Mouse (Mus musculus) kidney, embryonic 14.5 days (tissue): ENCODE measurements around the gene Cdkl3. TPM values are rescaled to one million over a fixed set of nuclear protein-coding genes. Genes with fewer than 3 reads are reported as not detected.
A peak's percentile ranks its signal among the peaks of the same experiment; 100 is the strongest.

Experiments used
- ATAC-seq: fragments of 200-750 bp; cut with Nextera tagmentation; 2 replicates; pipeline ENCODE4 v1.8.0; 2017; ENCODE audit warnings: moderate number of reproducible peaks, mild to moderate bottlenecking, moderate TSS enrichment, moderate library complexity; ENCODE audit not compliant: low FRiP score, low TSS enrichment
- H3K27ac ChIP-seq: fragments of 300-500 bp; sonication (generic); 2 replicates; pipeline ENCODE4 v1.5.1; 2014; ENCODE audit warnings: low read depth, mild to moderate bottlenecking, low read length, moderate library complexity, mixed read lengths
- H3K27me3 ChIP-seq: fragments of 300-500 bp; sonication (generic); 2 replicates; pipeline ENCODE4 v1.6.1; 2014; ENCODE audit warnings: mild to moderate bottlenecking, low read length; ENCODE audit not compliant: control insufficient read depth, insufficient read depth
- H3K36me3 ChIP-seq: fragments of 300-500 bp; sonication (generic); 2 replicates; pipeline ENCODE4 v1.6.1; 2014; ENCODE audit warnings: low read length, mixed read lengths; ENCODE audit not compliant: control insufficient read depth, insufficient read depth
- H3K4me1 ChIP-seq: fragments of 300-500 bp; sonication (generic); 2 replicates; pipeline ENCODE4 v1.6.1; 2014; ENCODE audit warnings: low read length, mixed read lengths; ENCODE audit not compliant: control insufficient read depth, insufficient read depth
- H3K4me2 ChIP-seq: fragments of 300-500 bp; sonication (generic); replicated peaks from 2 replicates; pipeline ENCODE4 v1.6.1; 2014; ENCODE audit warnings: low read depth, mild to moderate bottlenecking, low read length
- H3K4me3 ChIP-seq: fragments of 300-500 bp; sonication (generic); 2 replicates; pipeline ENCODE4 v1.5.1; 2014; ENCODE audit warnings: mild to moderate bottlenecking, low read length
- H3K9ac ChIP-seq: fragments of 300-500 bp; sonication (generic); 2 replicates; pipeline ENCODE4 v1.6.1; 2014; ENCODE audit warnings: low read depth, mild to moderate bottlenecking, low read length, moderate library complexity
- H3K9me3 ChIP-seq: fragments of 300-500 bp; sonication (generic); 2 replicates; pipeline ENCODE4 v1.6.1; 2016; ENCODE audit warnings: low read length; ENCODE audit not compliant: control insufficient read depth
- WGBS: fragments of 180-500 bp; shearing (Covaris S2); extraction: QIAGEN DNeasy Blood & Tissue Kit; methylation state at CpG from one replicate; pipeline ENCODE4 v1.1.7; 2014; 5-methylcytosine and 5-hydroxymethylcytosine counted together
- polyA plus RNA-seq: library from polyadenylated mRNA; unstranded; fragments of >200 nt; fragmentation: Nextera tagmentation; extraction: Ambion mirVana; gene quantifications from 2 replicates; pipeline ENCODE4 v1.2.1, GENCODE M21; 2014

Cdkl3 gene
- polyA plus RNA-seq, 1 experiment from 2014 or later = 9.7 TPM

- Histone ChIP-seq H3K4me2 (peak within 1 kb of the TSS; percentile 63), H3K9ac (peak within 1 kb of the TSS; percentile 64), H3K4me1 (peaks cover 4% of the 10 kb centered on the region; the same call in 1 of the 2 replicates), H3K27me3 (no peaks in the 10 kb centered on the region), H3K36me3 (peaks cover 25% of the 10 kb centered on the region), H3K27ac (0 out of 2 replicates have a peak within 1 kb of the TSS, but pooled peaks have one; percentile 3), H3K9me3 (no peaks in the 10 kb centered on the region), H3K4me3 (peak within 1 kb of the TSS; percentile 67)
- ATAC-seq = peak; percentile 96
- 2% methylated on average over 61 of the region's 63 CpGs for WGBS
Observed at GRCm38 (mm10) chr11:51967443-51968401, 36.3 kb upstream of the Cdkl3 start, which contains the start of gene Cdkn2aipnl. Gene Cdkn2aipnl (plus strand): TSS chr11:51967661.

- H3K27ac ChIP-seq = no peak overlapping the region
- WGBS = 95% methylated on average over 9 of the region's 9 CpGs
- H3K4me3 ChIP-seq = no peak overlapping the region
- H3K27me3 ChIP-seq = no peaks in the 10 kb centered on the region
- H3K4me2 ChIP-seq = no peak overlapping the region
- peaks cover 4% of the 10 kb centered on the region; the same call in 1 of the 2 replicates for H3K4me1 ChIP-seq
- no peaks in the 10 kb centered on the region for H3K9me3 ChIP-seq
- H3K36me3 ChIP-seq = peaks cover 36% of the 10 kb centered on the region
- ATAC-seq = no peak
- no peak overlapping the region for H3K9ac ChIP-seq
Observed at GRCm38 (mm10) chr11:51968896-51969295, 35.1 kb upstream of the Cdkl3 start.

GRCm38 (mm10) chr11:51969511-51969910 is 34.5 kb upstream of the Cdkl3 start:
- H3K27me3 ChIP-seq = no peaks in the 10 kb centered on the region
- no peak overlapping the region for H3K4me3 ChIP-seq
- no peak overlapping the region for H3K4me2 ChIP-seq
- ATAC-seq = no peak
- H3K27ac ChIP-seq = no peak overlapping the region
- peaks cover 4% of the 10 kb centered on the region; the same call in 1 of the 2 replicates for H3K4me1 ChIP-seq
- H3K36me3 ChIP-seq = peaks cover 38% of the 10 kb centered on the region
- 87% methylated on average over 2 of the region's 2 CpGs for WGBS
- H3K9me3 ChIP-seq = no peaks in the 10 kb centered on the region
- no peak overlapping the region for H3K9ac ChIP-seq

- H3K9me3 ChIP-seq = no peaks in the 10 kb centered on the region
- 91% methylated on average over 6 of the region's 6 CpGs for WGBS
- no peak overlapping the region for H3K4me3 ChIP-seq
- H3K4me1 ChIP-seq = peaks cover 4% of the 10 kb centered on the region; the same call in 1 of the 2 replicates
- ATAC-seq = no peak
- H3K4me2 ChIP-seq = no peak overlapping the region
- no peak overlapping the region for H3K9ac ChIP-seq
- no peak overlapping the region for H3K27ac ChIP-seq
- H3K27me3 ChIP-seq = no peaks in the 10 kb centered on the region
- H3K36me3 ChIP-seq = peaks cover 48% of the 10 kb centered on the region
Observed at GRCm38 (mm10) chr11:51971644-51972043, 32.4 kb upstream of the Cdkl3 start.

- H3K4me2 ChIP-seq = peak overlapping the region; percentile 83
- ATAC-seq = peak; percentile 41
- H3K27ac ChIP-seq = peak overlapping the region; percentile 95
- H3K4me1 ChIP-seq = peaks cover 18% of the 10 kb centered on the region
- peak overlapping the region; percentile 96 for H3K9ac ChIP-seq
- H3K27me3 ChIP-seq = no peaks in the 10 kb centered on the region
- H3K4me3 ChIP-seq = peak overlapping the region; percentile 88
- peaks cover 30% of the 10 kb centered on the region for H3K36me3 ChIP-seq
- H3K9me3 ChIP-seq = no peaks in the 10 kb centered on the region
- WGBS = 0% methylated on average over 29 of the region's 29 CpGs
Observed at GRCm38 (mm10) chr11:51999611-52000289, 4.3 kb upstream of the Cdkl3 start.

GRCm38 (mm10) chr11:52000290-52000962 is 3.6 kb upstream of the Cdkl3 start, which contains the start of gene Ube2b:
Gene Ube2b (minus strand): TSS chr11:52000762.
- no peaks in the 10 kb centered on the region for H3K27me3 ChIP-seq
- under 1% methylated on average over 57 of the region's 63 CpGs for WGBS
- H3K9me3 ChIP-seq = no peaks in the 10 kb centered on the region
- peak; percentile 67 for ATAC-seq
- H3K27ac ChIP-seq = peak within 1 kb of the TSS; percentile 95
- H3K4me3 ChIP-seq = peak within 1 kb of the TSS; percentile 88
- peak within 1 kb of the TSS; percentile 83 for H3K4me2 ChIP-seq
- H3K36me3 ChIP-seq = peaks cover 24% of the 10 kb centered on the region
- H3K9ac ChIP-seq = peak within 1 kb of the TSS; percentile 96
- H3K4me1 ChIP-seq = peaks cover 22% of the 10 kb centered on the region

- peak overlapping the region; percentile 88; the same call in 1 of the 2 replicates for H3K4me3 ChIP-seq
- no peak for ATAC-seq
- H3K4me2 ChIP-seq = peak overlapping the region; percentile 17
- H3K27ac ChIP-seq = peak overlapping the region; percentile 53; the same call in 1 of the 2 replicates
- H3K36me3 ChIP-seq = peaks cover 14% of the 10 kb centered on the region
- peaks cover 25% of the 10 kb centered on the region for H3K4me1 ChIP-seq
- H3K9ac ChIP-seq = no peak overlapping the region; the same call in 1 of the 2 replicates
- 58% methylated on average over 10 of the region's 10 CpGs for WGBS
- no peaks in the 10 kb centered on the region for H3K9me3 ChIP-seq
- H3K27me3 ChIP-seq = no peaks in the 10 kb centered on the region
Observed at GRCm38 (mm10) chr11:52001341-52001740, 2.7 kb upstream of the Cdkl3 start.

GRCm38 (mm10) chr11:52001861-52002260 is 2.2 kb upstream of the Cdkl3 start:
- no peak for ATAC-seq
- 91% methylated on average over 8 of the region's 8 CpGs for WGBS
- Histone ChIP-seq H3K9me3 (no peaks in the 10 kb centered on the region), H3K4me1 (peaks cover 25% of the 10 kb centered on the region), H3K36me3 (peaks cover 9% of the 10 kb centered on the region), H3K27ac (no peak overlapping the region), H3K9ac (no peak overlapping the region), H3K4me2 (no peak overlapping the region), H3K27me3 (no peaks in the 10 kb centered on the region), H3K4me3 (no peak overlapping the region)
